Comparison of ENCODE assay signal across 11 mouse cellular contexts in the genomic region with DNA sequence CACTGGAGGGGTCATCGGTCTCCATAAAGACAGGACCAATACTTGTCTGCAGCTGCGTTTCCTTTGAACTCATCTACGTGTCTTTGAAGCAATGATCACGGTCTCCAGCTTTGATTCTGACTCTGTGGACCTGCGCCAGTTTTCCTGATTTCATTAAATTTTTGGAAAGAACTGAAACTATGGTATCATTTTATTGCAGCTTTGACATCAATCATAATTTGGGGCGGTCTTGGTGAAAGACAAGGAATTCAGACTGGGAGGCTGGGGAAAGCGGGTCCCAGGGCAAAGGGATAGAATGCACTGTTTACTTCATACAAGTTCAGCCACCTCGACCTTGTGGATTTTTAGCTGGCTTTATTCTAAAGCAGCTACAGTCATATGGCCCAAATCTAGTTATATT.
DNase-seq lines count a peak whose midpoint lies in the region; ATAC-seq and TF ChIP-seq lines count a peak whose summit lies in the region.
"Had no signal": no experiment of that assay in that cellular context is flagged by ENCODE, and none has a peak within 500 bp of the region (broad histone marks: within the 10 kb centered on the region; RNA-seq: fewer than 3 reads in every experiment).

No protein-coding gene starts in this region.

- peaks cover 28% of the 10 kb centered on the region for H3K4me1 ChIP-seq in heart, embryonic 15.5 days (replicated peaks)
- H3K4me1 ChIP-seq in lung, embryonic 14.5 days (ENCODE audit: insufficient read depth) = peaks cover 24% of the 10 kb centered on the region
- peaks cover 8% of the 10 kb centered on the region for H3K4me1 ChIP-seq in lung, adult 2 months (ENCODE audit: control insufficient read depth, insufficient read depth, low read length)
- H3K4me1 ChIP-seq in stomach, postnatal 0 days (replicated peaks; ENCODE audit: control insufficient read depth, insufficient read depth) = 0 out of 2 replicates have a peak, but pooled peaks cover 4% of the 10 kb centered on the region

- no peak for TF ChIP-seq EP300 in stomach, postnatal 0 days (optimal IDR thresholded peaks at IDR 0.05)

- no peaks in the 10 kb centered on the region for H3K27me3 ChIP-seq in heart, embryonic 15.5 days
- H3K27me3 ChIP-seq in lung, embryonic 14.5 days (ENCODE audit: insufficient read depth, low read length) = no peaks in the 10 kb centered on the region
- no peaks in the 10 kb centered on the region for H3K27me3 ChIP-seq in stomach, postnatal 0 days (ENCODE audit: control insufficient read depth, insufficient read depth, low read length)
- H3K27me3 ChIP-seq: embryonic facial prominence, embryonic 12.5 days; hindbrain, embryonic 12.5 days; limb, embryonic 13.5 days; midbrain, embryonic 15.5 days had no signal

- no peak overlapping the region for H3K4me3 ChIP-seq in heart, embryonic 15.5 days
- H3K4me3 ChIP-seq in lung, embryonic 14.5 days (ENCODE audit: low read depth, low read length) = no peak overlapping the region
- H3K4me3 ChIP-seq in lung, adult 2 months (replicated peaks; ENCODE audit: extremely low read depth, low read depth, low read length) = no peak overlapping the region
- no peak overlapping the region for H3K4me3 ChIP-seq in stomach, postnatal 0 days (ENCODE audit: low read depth, low read length)
- H3K4me3 ChIP-seq: embryonic facial prominence, embryonic 12.5 days; hindbrain, embryonic 12.5 days; limb, embryonic 13.5 days; midbrain, embryonic 15.5 days had no signal

- TF ChIP-seq POLR2A in lung, adult 2 months (IDR thresholded peaks at IDR 0.05; ENCODE audit: borderline replicate concordance, extremely low read depth, low read depth, low read length) = no peak

- no peaks in the 10 kb centered on the region for H3K36me3 ChIP-seq in heart, embryonic 15.5 days
- no peaks in the 10 kb centered on the region for H3K36me3 ChIP-seq in lung, embryonic 14.5 days (ENCODE audit: insufficient read depth)
- H3K36me3 ChIP-seq in stomach, postnatal 0 days (ENCODE audit: control insufficient read depth, insufficient read depth, low read length) = no peaks in the 10 kb centered on the region
- H3K36me3 ChIP-seq: embryonic facial prominence, embryonic 12.5 days; hindbrain, embryonic 12.5 days; limb, embryonic 13.5 days; midbrain, embryonic 15.5 days had no signal

- no peak for ATAC-seq in heart, embryonic 15.5 days (replicated peaks; ENCODE audit: insufficient number of reproducible peaks, insufficient read depth, low FRiP score, low read depth)
- no peak for ATAC-seq in lung, embryonic 14.5 days (ENCODE audit: insufficient read depth)
- ATAC-seq in stomach, postnatal 0 days (ENCODE audit: low FRiP score, low TSS enrichment) = no peak
- ATAC-seq: midbrain, embryonic 15.5 days had no signal

- no peak overlapping the region for H3K4me2 ChIP-seq in heart, embryonic 15.5 days
- no peak overlapping the region for H3K4me2 ChIP-seq in lung, embryonic 14.5 days
- no peak overlapping the region for H3K4me2 ChIP-seq in stomach, postnatal 0 days (replicated peaks; ENCODE audit: low read depth)
- H3K4me2 ChIP-seq: embryonic facial prominence, embryonic 12.5 days; hindbrain, embryonic 12.5 days; limb, embryonic 13.5 days; midbrain, embryonic 15.5 days had no signal

- WGBS in heart, embryonic 15.5 days = 73% methylated on average over 8 of the region's 8 CpGs
- 55% methylated on average over 8 of the region's 8 CpGs for WGBS in lung, embryonic 14.5 days
- 76% methylated on average over 8 of the region's 8 CpGs for WGBS in lung, adult 2 months
- 62% methylated on average over 8 of the region's 8 CpGs for WGBS in stomach, postnatal 0 days

- H3K27ac ChIP-seq in heart, embryonic 15.5 days = peak overlapping the region; percentile 40
- peak overlapping the region; percentile 63; the same call in 1 of the 2 replicates for H3K27ac ChIP-seq in lung, embryonic 14.5 days (ENCODE audit: low read depth)
- H3K27ac ChIP-seq in stomach, postnatal 0 days (replicated peaks) = peak overlapping the region; percentile 53; the same call in 1 of the 2 replicates
- H3K27ac ChIP-seq: embryonic facial prominence, embryonic 12.5 days; hindbrain, embryonic 12.5 days; limb, embryonic 13.5 days; midbrain, embryonic 15.5 days had no signal

- intact Hi-C loops in heart, postnatal 25 days (cut with DNase I) = no loop called here

- no peaks in the 10 kb centered on the region for H3K9me3 ChIP-seq in heart, embryonic 15.5 days (replicated peaks)
- H3K9me3 ChIP-seq in lung, embryonic 14.5 days (ENCODE audit: low read depth, low read length) = no peaks in the 10 kb centered on the region
- H3K9me3 ChIP-seq in stomach, postnatal 0 days (ENCODE audit: control insufficient read depth, low read length) = no peaks in the 10 kb centered on the region
- H3K9me3 ChIP-seq: embryonic facial prominence, embryonic 12.5 days; hindbrain, embryonic 12.5 days; limb, embryonic 13.5 days; midbrain, embryonic 15.5 days had no signal

- TF ChIP-seq CTCF in lung, embryonic 14.5 days (IDR thresholded peaks at IDR 0.05; ENCODE audit: low read depth) = no peak
- TF ChIP-seq CTCF in lung, adult 2 months (IDR thresholded peaks at IDR 0.05; ENCODE audit: insufficient read depth, low read length) = no peak
- TF ChIP-seq CTCF in stomach, postnatal 0 days (IDR thresholded peaks at IDR 0.05; ENCODE audit: low read depth) = no peak

- DNase-seq in heart, postnatal 25 days (ENCODE audit: low spot score) = no peak
- DNase-seq in lung, embryonic 14.5 days = peak; percentile 72
- no peak for DNase-seq in lung, adult 2 months
- peak; percentile 78 for DNase-seq in kidney, postnatal 10 days
- no peak for DNase-seq in stomach, postnatal 0 days (ENCODE audit: low spot score)
- DNase-seq in right cerebral cortex, postnatal 10 days (ENCODE audit: low spot score in 2 of 2) = no peak

- no peak overlapping the region for H3K9ac ChIP-seq in heart, embryonic 15.5 days
- no peak overlapping the region for H3K9ac ChIP-seq in lung, embryonic 14.5 days
- no peak overlapping the region for H3K9ac ChIP-seq in stomach, postnatal 0 days (ENCODE audit: low read length)
- H3K9ac ChIP-seq: embryonic facial prominence, embryonic 12.5 days; hindbrain, embryonic 12.5 days; limb, embryonic 13.5 days; midbrain, embryonic 15.5 days had no signal

Comparison
In these comparisons a context has a peak if more than half of its experiments do, and no peak if none do; other contexts are left out.
1. DNase-seq: peak in lung, embryonic 14.5 days (single experiment) and kidney, postnatal 10 days (single experiment); none in heart, postnatal 25 days (single experiment), lung, adult 2 months (single experiment), stomach, postnatal 0 days (single experiment) and right cerebral cortex, postnatal 10 days (0 of 2).
2. Peak in every context shown above with its lines, with median percentiles within 50 percentile points of each other: H3K27ac ChIP-seq.